Mouse (Mus musculus) C2C12 (cell line): Measurements from ENCODE around the gene Fam163b. TPM values are rescaled to one million over a fixed set of nuclear protein-coding genes. Genes with fewer than 3 reads are reported as not detected.

Experiments
- H3K27me3 ChIP-seq: one replicate; pipeline ENCODE4 v1.6.1; 2011; ENCODE audit not compliant: control insufficient read depth, insufficient read depth, insufficient read length
- H3K36me3 ChIP-seq: one replicate; pipeline ENCODE4 v1.6.1; 2011; ENCODE audit not compliant: control insufficient read depth, insufficient read depth
- H3K4me3 ChIP-seq: one replicate; pipeline ENCODE4 v1.5.1; 2011; ENCODE audit warnings: mild to moderate bottlenecking, control low read depth; ENCODE audit not compliant: poor library complexity, insufficient read depth, severe bottlenecking
- H3K79me2 ChIP-seq: one replicate; pipeline ENCODE4 v1.6.1; 2011; ENCODE audit not compliant: control insufficient read depth, insufficient read depth
- H3K79me3 ChIP-seq: one replicate; pipeline ENCODE4 v1.6.1; 2011; ENCODE audit warnings: low read depth, control low read depth
- H3ac ChIP-seq: one replicate; pipeline ENCODE3; 2011; ENCODE audit warnings: low read depth; ENCODE audit not compliant: control insufficient read depth, insufficient read length
- CEBPB ChIP-seq: IDR thresholded peaks from one replicate; pipeline ENCODE4 v1.6.1; 2011; ENCODE audit warnings: low read depth, mild to moderate bottlenecking, control low read depth, moderate library complexity
- CTCF ChIP-seq: IDR thresholded peaks from one replicate; pipeline ENCODE4 v1.5.1; 2011; ENCODE audit not compliant: control insufficient read depth, insufficient read depth, insufficient read length
- FOSL1 ChIP-seq: IDR thresholded peaks from one replicate; pipeline ENCODE4 v1.8.0; 2011; ENCODE audit warnings: mild to moderate bottlenecking, low read length; ENCODE audit not compliant: poor library complexity, insufficient read depth, severe bottlenecking
- MAX ChIP-seq: IDR thresholded peaks from one replicate; pipeline ENCODE4 v1.6.1; 2011; ENCODE audit warnings: mild to moderate bottlenecking, control low read depth
- MYOD1 ChIP-seq: IDR thresholded peaks from one replicate; pipeline ENCODE4 v1.6.1; 2011; ENCODE audit warnings: low read depth; ENCODE audit not compliant: control insufficient read depth, insufficient read length
- MYOG ChIP-seq: IDR thresholded peaks from one replicate; pipeline ENCODE4 v1.6.1; 2011; ENCODE audit not compliant: control insufficient read depth, insufficient read length; ENCODE audit errors: extremely low read depth
- USF1 ChIP-seq: IDR thresholded peaks from one replicate; pipeline ENCODE4 v1.6.1; 2011; ENCODE audit warnings: low read depth, mild to moderate bottlenecking, control low read depth, moderate library complexity
- long read RNA-seq, 2 experiments: library from polyadenylated mRNA; unstranded; transcript quantifications; one replicate each; pipeline ENCODE4 v2.0.0; 2019 to 2020
- polyA plus RNA-seq: library from polyadenylated mRNA; unstranded; fragments of >200 nt; fragmentation: generic; extraction: Trizol; gene quantifications from one replicate; pipeline ENCODE4 v1.2.1, GENCODE M21; 2012; ENCODE audit warnings: missing spikeins

Fam163b gene
- not detected for polyA plus RNA-seq
- long read RNA-seq, experiment 1: 0 reads
- long read RNA-seq, experiment 2: 0 reads

DNA sequence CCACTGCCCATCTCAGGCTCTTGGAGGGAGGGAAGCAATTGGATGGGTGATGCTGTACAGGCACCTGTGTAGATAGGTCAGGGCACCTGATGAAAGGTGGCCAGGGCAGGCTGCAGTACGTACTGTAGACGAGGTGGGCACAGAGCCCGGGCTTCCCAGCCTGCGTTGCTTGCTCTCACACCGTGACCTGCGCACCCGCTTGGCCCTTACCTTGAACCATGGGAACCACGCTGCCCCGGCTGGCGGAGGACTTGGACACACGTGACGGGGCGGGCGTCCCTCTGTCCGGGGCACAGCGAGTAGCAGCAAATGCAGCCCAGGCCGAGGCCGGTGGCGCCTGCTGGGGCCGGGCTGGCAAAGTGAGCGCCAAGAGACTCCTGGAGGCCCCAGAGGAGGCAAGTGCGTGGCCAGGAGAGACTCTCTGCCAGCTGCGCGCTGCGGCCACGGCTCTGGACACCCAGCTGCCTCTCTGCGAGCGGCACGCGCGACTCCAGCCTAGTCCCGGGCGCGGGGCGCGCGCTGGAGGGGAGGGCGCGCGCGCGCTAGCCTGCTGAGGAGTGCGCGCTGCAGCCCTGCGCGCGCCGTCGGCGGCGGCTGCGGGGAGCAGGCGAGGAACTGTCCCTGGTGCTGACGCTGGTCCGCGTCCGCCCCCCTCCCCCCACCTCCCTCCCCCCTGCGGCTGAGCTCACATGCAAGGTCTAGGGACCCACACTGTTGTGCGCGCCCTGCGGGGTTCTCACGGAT lies at the start of gene Fam163b:
Fam163b (minus strand) TSS at position 542 of the 744 bp plus-strand sequence.
- TF ChIP-seq CTCF (no peak), MYOD1 (no peak), MAX (no peak), MYOG (no peak), CEBPB (no peak), USF1 (no peak), FOSL1 (no peak)
- Histone ChIP-seq H3K79me2 (no peaks in the 10 kb centered on the region), H3K79me3 (no peaks in the 10 kb centered on the region), H3K4me3 (no peak within 1 kb of the TSS), H3K36me3 (no peaks in the 10 kb centered on the region), H3ac (no peak within 1 kb of the TSS), H3K27me3 (peaks cover 51% of the 10 kb centered on the region)

- H3K4me3 ChIP-seq: no peak overlapping the region
- H3K79me2 ChIP-seq: no peaks in the 10 kb centered on the region
- no peak for TF ChIP-seq MAX
- no peak for TF ChIP-seq MYOG
- no peak for TF ChIP-seq CEBPB
- TF ChIP-seq FOSL1: no peak
- no peak for TF ChIP-seq USF1
- no peak for TF ChIP-seq CTCF
- no peak for TF ChIP-seq MYOD1
- peaks cover 3% of the 10 kb centered on the region for H3K27me3 ChIP-seq
- no peak overlapping the region for H3ac ChIP-seq
- H3K36me3 ChIP-seq: no peaks in the 10 kb centered on the region
- no peaks in the 10 kb centered on the region for H3K79me3 ChIP-seq
Observed at GRCm38 (mm10) chr2:27189994-27190393, 47.7 kb upstream of the Fam163b start.

GRCm38 (mm10) chr2:27187531-27187930 lies 45.2 kb upstream of the Fam163b start:
- TF ChIP-seq USF1 (no peak), MAX (no peak), MYOG (no peak), CTCF (no peak), FOSL1 (no peak), MYOD1 (no peak), CEBPB (no peak)
- Histone ChIP-seq H3K79me2 (no peaks in the 10 kb centered on the region), H3K36me3 (no peaks in the 10 kb centered on the region), H3K79me3 (no peaks in the 10 kb centered on the region), H3K4me3 (no peak overlapping the region), H3K27me3 (peaks cover 8% of the 10 kb centered on the region), H3ac (no peak overlapping the region)

DNA sequence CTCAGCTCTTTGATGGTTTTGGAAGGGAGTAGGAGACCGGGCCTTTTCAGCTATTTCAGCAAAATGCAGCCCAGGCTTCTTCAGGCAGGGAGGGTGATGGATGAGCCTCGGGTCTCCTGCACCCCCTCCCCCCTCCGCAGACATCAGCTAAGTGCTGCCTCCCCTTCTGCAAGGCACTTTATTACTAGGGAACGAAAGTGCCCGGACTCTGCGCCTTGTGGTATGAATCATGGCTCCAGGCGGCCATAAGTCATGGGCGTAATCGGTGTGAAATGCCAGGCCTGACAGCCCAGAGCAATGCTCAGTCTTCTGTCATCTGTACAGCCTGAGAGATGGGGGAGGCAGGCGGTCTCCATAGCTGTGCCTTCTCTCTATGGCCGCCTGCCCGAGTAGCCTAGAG lies 41.4 kb upstream of the Fam163b start:
- Histone ChIP-seq H3K4me3 (no peak overlapping the region), H3ac (no peak overlapping the region), H3K79me3 (no peaks in the 10 kb centered on the region), H3K36me3 (no peaks in the 10 kb centered on the region), H3K27me3 (peaks cover 15% of the 10 kb centered on the region), H3K79me2 (no peaks in the 10 kb centered on the region)
- TF ChIP-seq CEBPB: no peak
- no peak for TF ChIP-seq MAX
- no peak for TF ChIP-seq MYOD1
- TF ChIP-seq FOSL1: no peak

GRCm38 (mm10) chr2:27181907-27182306 lies 39.6 kb upstream of the Fam163b start:
- H3K27me3 ChIP-seq: peaks cover 19% of the 10 kb centered on the region
- H3K36me3 ChIP-seq: no peaks in the 10 kb centered on the region
- no peak overlapping the region for H3K4me3 ChIP-seq
- TF ChIP-seq CTCF (no peak), CEBPB (no peak), FOSL1 (no peak), MYOD1 (no peak), MYOG (no peak), USF1 (no peak), MAX (no peak)
- no peaks in the 10 kb centered on the region for H3K79me3 ChIP-seq
- no peak overlapping the region for H3ac ChIP-seq
- H3K79me2 ChIP-seq: no peaks in the 10 kb centered on the region

DNA sequence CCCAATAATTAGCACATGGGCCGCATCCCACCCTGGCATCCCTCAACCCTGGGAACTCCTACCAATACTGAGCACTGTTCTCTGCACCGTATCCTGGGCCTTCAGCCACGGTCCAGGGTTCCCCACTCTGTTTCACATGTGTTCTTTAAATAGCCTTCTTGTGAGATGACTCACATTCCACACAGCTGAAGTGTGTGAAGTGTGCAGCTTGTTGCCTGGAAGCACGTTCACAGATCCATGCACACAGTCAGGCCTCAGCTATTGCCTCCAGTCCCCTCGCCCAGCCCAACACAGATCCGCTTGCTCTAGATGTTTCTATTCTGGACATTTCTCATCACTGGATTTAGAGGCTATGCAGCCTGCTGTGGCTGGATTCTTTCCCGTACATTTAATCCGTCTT lies 36.8 kb upstream of the Fam163b start:
- H3ac ChIP-seq: no peak overlapping the region
- no peaks in the 10 kb centered on the region for H3K79me3 ChIP-seq
- H3K4me3 ChIP-seq: no peak overlapping the region
- peaks cover 40% of the 10 kb centered on the region for H3K27me3 ChIP-seq
- H3K36me3 ChIP-seq: no peaks in the 10 kb centered on the region
- no peak for TF ChIP-seq FOSL1
- TF ChIP-seq MAX: no peak
- TF ChIP-seq USF1: no peak
- TF ChIP-seq MYOD1: no peak
- no peak for TF ChIP-seq CEBPB
- no peak for TF ChIP-seq MYOG
- TF ChIP-seq CTCF: no peak
- no peaks in the 10 kb centered on the region for H3K79me2 ChIP-seq
